Mouse (Mus musculus): ENCODE measurements around the gene Rap1b.

DNA sequence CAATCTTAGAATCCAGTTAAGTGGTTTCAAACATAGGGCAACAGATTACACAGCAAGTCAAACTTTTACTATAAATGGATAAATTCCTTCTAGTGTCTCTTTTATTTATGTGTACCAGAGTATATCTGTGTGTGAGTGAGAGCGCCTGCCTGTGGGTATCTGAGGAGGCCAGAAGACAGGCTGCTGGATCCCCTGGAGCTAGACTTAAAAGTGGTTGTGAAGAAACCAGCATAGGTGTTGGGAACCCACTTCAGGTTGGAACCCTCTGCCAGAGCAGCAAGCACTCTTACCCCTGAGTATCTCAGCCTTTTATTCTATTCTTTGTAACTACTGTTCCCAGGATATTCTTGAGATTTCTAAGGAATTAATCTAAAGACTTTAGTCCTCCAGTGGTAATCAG lies 4.1 kb downstream of the Rap1b start:
- TF ChIP-seq POLR2A (IDR thresholded peaks at IDR 0.05; ENCODE audit: borderline replicate concordance, extremely low read depth, insufficient read depth, insufficient read length, poor library complexity, severe bottlenecking) (no peak), CTCF (IDR thresholded peaks at IDR 0.05; ENCODE audit: borderline replicate concordance, extremely low read depth, insufficient read depth, insufficient read length) (no peak)
